Mouse (Mus musculus) layer of hippocampus, postnatal 14 days (tissue): ENCODE results near the gene Ndufs7. TPM values are rescaled to one million over a fixed set of nuclear protein-coding genes. Genes with fewer than 3 reads are reported as not detected.

Experiments
- DNase-seq, 2 experiments: peaks; one replicate each; pipeline ENCODE4 v3.0.0; 2021 to 2022; ENCODE audit warnings: low spot score in 2 of 2, mixed read lengths in 1 of 2
- total RNA-seq, 2 experiments: library from RNA; stranded (reverse); gene quantifications; 2 replicates each; pipeline ENCODE4 v1.2.3; 2021

Ndufs7 gene
- total RNA-seq, 2 experiments from 2014 or later: 169 to 175 TPM

DNA sequence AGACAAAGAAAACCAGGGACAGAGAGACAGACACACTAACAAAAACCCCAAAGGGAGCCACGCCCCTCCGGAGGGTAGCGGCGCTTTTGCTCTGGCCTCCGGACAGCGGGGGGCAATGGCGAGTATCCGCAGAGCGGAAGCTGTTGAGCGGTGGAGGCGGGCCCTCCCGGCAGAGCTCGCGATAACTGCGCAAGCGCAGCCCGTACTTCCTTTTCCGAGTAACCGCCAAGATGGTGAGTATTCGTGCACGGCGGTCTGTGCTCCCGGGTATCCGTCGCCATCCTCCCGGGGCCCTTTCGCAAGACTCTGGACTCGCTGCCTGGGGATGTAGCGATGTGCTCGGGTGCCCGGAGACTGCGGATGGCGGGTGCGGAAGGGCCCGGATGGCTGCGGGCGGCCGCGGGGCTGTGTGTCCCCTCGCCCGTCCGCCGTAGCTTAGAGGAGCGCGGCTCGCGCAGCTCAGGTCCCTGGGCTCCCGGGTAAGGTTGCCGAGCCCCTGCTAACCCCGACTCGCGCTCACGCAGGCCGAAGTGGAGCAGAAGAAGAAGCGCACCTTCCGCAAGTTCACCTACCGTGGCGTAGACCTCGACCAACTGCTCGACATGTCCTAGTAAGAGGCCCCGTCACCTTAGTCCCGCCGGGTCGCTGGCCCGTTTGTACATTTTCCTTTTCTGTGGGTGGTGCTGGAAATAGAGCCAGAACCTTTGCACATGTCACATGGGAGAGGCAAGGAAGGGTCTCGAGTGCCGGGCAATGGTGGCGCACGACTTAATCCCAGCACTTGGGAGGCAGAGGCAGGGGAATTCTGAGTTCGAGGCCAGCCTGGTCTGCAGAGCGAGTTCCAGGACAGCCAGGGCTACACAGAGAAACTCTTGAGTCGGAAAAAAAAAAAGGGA lies 43.6 kb downstream of the Ndufs7 start, which contains the start of gene Rps15:
Gene Rps15 (plus strand): TSS at position 203 of the 896 bp plus-strand sequence.
- DNase-seq: peak; percentile 92 to 95

DNA sequence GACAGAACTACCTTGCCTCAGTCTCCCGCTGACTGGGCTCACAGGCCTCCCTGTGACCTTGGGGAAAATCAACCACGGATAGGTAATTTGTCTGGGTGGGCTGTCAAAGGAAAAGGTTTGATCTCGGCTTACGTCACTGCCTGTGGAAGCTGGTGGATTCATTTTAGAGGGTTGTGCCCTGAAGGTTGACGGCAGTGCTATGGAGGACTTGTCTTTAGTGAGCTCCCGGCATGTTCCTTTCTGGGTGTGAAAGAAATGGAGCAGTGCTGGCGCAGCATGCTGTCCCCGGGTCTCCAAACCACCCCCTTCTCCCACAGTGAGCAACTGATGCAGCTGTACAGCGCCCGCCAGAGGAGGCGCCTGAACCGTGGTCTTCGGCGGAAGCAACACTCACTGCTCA lies 44.4 kb downstream of the Ndufs7 start:
- no peak for DNase-seq

DNA sequence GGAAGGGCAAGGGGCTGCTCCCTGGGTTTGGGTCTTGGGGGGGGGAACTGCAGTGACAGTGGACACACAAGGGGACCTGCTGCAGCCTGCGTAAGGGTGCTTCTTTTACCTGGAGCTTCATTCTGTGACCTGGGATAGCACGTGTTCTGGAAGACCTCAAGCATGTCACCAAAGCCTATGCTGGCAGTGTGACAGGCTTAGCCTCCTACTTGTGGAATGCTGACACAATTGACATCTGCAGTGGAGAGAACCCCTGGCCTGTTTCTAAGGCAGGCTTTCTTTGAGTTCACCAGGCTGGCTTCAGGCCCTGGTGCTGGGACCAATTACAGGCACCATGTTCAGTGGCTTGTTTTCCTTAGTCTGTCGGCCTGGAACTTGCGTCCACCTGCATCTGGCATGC lies 45.4 kb downstream of the Ndufs7 start:
- no peak for DNase-seq

DNA sequence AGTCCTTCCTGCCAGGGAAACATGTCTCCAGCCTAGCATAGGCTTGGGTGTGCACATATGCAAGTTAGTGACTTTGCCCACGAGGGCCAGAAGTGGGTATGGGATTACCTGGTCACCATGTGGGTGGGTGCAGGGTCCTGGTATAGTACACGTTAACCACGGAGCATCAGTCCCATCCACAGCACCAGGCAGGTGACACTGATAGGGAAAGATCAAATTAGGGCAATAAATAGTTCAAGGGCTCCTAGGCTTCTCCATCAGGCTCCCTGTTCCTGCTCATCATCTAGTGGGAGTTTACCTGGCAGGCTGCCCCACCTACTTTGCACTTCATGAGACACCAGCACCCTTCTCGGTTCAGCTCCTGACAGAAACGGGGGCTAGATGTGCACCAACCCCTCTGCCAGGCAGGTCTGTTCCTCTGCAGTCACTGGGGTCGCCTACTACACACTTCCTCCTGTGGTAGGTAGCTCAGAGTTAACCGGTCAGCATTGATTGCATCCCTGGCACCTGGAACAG lies 45.9 kb downstream of the Ndufs7 start:
- no peak for DNase-seq

DNA sequence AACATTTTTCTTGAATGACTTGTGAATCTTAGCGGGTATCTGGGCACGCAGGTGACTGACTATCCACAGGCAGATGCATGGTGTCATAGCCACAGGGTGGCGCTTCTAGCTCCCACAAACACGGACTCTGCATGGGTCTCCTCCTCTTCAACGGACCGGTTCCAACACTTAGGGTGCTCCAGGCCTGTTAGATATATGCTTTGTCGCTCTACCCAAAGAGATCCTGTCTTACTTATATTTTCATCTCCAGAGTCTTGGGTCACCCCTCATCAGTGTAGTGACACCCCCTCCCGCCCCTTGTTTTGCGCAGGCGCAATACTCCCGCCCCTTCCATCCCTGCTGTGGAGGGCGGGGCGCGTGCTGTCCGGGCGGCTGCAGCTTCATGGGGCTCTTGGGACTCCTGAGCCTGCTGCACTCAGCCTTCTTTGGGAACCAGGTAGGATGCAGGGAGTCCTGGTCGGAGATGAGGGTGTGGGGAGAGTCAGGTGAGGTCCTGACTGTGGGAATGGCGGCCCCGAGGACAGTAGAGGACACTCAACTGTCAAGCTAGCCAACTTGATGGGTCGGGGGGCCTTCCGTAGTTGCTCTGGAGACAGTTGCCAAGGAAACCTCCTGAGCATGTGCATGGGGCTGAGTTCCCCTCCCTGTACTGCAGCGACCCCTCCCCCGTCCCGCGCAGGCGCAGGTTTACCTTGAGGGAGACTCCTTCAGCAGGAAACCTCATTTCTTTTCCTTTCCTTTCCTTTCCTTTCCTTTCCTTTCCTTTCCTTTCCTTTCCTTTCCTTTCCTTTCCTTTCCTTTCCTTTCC lies 46.9 kb downstream of the Ndufs7 start, which contains the start of gene Apc2:
Gene Apc2 (plus strand): TSS at position 360 of the 808 bp plus-strand sequence.
- DNase-seq: peak; percentile 79 to 84

DNA sequence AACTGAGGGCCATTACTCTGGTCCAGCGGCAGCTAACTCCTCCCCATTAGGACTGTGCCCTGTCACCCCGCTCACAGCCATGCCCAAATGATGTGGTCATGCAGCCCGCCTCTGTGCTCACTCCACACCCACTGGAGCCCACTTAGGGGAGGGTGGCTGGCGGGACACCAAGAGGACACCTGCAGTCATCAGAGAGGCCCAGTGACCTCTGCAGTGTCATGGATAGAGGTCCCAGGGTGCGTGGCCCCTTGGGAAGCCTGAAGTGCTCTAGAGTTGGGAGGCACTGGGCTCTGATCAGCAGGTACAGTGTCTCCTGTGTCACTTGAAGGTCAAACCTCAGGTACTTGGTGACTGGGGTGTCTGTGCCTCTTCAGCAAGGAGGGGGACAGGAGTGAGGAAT lies 47.9 kb downstream of the Ndufs7 start:
- DNase-seq: no peak

DNA sequence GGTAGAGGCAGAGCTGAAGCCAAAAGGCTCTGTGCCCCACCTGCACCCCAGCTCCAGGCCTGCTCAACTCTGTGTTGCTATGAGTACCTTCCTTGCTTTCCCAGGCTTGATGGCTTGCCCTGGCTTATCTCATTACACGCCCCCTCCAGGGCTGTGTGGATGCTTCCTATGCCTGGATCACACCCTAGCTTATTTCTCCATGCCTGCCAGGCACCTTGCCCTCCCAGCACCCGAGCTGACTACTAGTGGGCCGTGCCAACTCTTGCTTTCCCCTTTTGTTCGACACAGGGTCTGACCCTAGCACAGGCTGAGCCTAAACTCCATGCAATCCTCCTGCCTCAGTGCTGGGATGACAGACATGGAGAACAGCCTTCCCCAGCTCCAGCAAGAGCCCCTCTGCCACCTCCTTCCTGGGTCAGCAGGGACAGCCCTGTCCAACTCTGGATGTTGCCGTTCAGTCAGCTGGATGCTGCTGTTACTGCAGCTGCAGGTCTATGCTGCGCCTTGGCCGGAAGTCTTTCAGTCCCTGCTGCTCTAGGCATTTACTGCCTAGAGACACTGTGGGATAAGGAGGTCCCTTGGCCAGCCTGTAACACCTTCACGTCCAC lies 48.7 kb downstream of the Ndufs7 start:
- DNase-seq: no peak

DNA sequence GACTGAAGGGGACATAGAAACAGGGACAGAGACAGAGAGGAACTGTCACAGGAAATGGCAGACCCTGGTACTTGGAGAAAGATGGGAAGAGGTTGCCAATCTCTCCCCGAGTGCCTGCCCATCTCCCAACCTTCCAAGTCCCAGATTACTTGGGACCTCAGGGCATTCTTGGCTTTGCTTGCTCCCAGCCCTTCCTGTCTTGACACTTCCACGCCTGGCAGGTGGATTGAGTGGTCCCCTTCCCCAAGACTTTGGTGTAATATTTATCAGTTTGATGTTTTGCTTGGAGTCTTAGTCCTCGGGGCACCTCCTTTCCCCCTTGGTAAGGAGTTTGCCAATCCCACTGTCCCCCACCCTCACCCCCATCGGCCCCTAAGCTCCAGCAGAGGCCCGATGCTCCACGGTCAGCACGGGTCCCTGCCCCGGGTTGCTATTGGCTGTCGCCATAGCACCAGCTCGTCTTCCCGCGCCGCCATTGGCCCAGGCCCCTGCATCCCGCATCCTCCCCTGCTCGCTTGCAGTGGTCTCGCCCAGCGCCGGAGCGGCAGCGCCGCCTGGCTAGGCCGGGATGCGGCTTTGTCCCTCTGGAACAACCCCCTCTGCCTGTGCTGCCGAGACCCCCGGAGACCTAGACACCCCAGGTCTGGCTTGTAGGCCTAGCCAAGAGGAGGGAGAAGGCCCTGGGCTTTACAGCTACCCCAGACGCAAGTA lies 49.8 kb downstream of the Ndufs7 start:
- DNase-seq: peak; percentile 91 to 95

DNA sequence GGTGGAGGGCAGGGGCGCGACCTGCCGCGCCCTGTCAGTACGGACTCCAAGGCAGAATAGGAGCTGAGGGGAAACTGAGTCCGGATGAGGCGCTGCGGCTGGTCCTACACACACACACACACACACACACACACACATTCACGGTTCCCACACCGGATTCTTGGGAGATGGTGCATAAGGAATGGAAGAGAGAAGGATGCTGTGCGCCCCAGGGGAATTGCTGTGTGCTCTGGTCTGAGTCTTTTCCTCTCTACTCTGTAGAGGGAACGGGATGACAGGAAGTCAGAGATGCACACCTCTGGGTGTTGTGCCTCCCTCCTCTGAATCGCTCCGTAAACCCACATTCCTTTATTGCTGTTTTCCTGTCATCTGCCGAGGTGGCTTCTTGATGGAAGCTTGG lies 50.4 kb downstream of the Ndufs7 start:
- DNase-seq: no peak

DNA sequence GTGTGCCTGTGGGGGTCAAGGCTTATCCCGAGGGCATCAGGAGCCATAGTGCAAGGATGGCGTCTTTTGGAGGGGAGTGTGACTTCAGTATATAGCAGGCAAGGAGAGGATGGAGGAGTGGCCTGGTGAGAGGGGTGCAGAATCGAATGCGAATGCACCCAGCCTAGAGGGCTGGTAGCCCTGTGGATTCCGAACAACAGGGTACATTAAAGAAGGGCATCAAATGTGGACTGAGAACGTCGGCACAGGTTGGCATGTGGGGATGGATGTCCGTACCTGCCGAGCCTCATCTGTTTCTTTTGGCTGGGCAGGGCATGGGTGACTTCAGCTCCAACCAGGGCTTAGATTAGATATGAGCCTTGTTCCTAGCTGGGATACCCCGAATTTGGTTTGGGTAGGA lies 50.9 kb downstream of the Ndufs7 start:
- DNase-seq: no peak

DNA sequence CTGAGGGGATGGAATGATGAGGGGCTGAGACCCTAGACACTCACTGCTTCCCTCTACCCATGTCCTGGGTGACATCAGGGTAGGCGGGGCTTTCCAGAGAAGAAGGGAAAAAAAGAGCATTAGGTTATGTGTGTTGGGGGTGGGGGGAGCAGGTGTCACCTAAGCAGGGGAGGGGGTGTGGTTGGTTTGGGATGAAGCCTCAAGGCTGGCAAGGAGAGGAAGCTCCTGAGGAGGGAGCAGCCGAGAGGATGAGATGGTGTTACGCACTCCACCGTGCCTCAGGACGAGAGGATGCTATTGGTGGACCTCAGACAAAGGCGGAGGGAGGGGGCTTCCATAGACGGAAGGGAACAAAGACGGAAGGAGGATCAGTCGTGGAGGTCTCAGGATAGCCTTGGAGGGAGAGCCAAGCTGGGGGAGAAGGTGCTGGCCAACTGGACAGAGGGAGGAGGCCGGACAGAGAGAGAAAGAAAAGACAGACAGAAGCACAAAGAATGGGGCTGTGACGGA lies 51.8 kb downstream of the Ndufs7 start:
- DNase-seq: peak in 1 of 2 experiments; percentile 71

DNA sequence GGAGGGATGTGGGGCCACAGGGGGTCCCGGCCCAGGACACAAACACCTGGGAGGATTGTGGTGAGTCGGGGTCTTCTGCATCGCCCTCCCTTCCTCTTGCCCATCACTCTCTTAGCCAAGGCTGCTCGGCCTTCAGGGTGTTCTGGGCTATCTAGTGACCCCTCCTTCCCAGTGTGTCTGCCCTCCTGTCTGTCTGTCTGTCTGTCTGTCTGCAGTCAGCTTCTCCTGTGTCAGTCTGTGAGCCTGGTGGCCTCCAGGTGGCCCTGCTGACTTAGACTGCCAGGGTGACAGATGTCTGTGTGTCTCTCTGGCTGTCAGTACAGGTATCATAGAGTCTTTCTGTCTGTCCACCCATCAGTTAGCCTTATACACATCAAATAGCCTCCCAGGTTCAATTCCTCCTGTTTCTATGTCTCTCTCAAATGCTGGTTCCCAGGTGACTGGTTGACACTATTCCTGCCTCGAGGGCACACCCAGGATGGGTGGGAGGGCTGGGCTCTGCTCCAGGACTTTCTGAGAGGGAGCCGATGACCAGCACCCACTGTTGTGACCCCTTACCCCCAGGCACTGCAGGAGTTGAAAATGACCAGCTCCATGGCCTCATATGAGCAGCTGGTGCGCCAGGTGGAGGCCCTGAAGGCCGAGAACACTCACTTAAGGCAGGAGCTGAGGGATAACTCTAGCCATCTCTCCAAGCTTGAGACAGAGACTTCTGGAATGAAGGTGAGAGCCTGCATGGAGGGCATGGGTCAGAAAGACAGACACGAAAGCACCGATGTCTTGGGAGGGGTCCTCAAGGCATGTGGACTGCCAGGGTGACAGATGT lies 52.5 kb downstream of the Ndufs7 start:
- no peak for DNase-seq

DNA sequence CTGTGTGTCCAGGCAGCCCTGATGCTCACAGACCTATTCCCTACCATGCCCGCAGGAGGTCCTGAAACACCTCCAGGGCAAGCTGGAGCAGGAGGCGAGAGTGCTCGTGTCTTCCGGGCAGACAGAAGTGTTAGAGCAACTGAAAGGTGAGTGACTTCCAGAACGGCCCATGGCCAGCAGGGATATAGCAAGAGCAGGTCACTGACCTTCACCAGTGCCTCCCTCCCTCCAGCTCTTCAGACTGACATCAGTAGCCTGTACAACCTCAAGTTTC lies 53.1 kb downstream of the Ndufs7 start:
- no peak for DNase-seq

DNA sequence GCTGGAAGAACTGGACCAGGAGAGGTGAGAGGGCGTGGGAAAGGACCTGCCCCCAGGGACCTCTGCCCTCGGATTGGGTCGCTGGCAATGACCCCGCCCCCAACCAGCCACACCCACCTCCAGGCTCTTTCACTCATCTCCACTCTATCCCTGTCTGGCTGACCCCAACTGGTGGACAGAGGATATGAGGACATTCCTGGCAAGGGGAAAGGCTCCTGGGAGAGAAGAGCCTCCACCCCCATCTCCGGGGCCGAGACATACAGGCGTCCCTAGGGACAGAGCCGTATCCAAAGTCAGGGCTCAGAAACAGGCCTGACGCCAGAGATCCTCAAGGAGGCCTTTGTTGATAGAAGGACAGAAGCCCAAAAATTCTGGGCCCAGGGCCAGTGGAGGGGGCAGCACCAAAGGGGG lies 53.6 kb downstream of the Ndufs7 start:
- peak; percentile 71 to 88 for DNase-seq

DNA sequence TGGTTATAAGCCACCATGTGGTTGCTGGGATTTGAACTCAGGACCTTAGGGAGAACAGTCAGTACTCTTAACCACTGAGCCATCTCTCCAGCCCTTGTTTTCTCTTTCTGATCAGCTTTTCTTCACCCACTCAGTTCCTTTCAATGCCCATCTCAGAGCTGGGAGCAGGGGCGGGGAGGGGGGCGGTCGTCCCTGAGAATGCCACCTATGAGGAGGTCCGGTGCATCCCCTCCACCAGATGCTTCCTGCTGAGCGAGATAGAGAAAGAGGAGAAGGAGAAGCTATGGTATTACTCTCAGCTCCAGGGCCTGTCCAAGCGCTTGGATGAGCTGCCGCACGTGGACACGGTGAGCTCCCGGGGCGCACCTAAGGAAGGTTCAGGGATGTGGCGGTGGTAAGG lies 55.5 kb downstream of the Ndufs7 start:
- DNase-seq: no peak

DNA sequence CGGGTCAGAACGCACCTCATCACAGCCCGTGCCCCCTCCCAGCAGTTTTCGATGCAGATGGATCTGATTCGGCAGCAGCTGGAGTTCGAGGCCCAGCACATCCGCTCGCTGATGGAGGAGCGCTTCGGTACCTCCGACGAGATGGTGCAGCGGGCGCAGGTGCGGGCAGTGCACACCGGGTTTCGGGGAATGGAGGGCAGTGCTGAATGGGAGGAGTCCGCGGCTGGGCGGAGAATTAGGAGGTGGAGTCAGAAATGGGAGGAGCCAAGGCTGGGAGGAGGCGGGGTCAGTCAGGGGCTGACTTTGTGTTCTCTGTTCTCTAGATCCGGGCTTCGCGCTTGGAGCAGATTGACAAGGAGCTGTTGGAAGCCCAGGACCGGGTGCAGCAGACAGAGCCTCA lies 55.9 kb downstream of the Ndufs7 start:
- DNase-seq: no peak
